Mouse (Mus musculus): ENCODE results near the gene Smarca4. TPM values are rescaled to one million over a fixed set of nuclear protein-coding genes. Genes with fewer than 3 reads are reported as not detected.

Gene Smarca4
- polyA plus RNA-seq, 1 experiment from 2014 or later, result 191 TPM

GRCm38 (mm10) chr9:21653253-21653652, 37.3 kb downstream of the Smarca4 start:
- 93% methylated on average over 2 of the region's 2 CpGs for WGBS
- DNase-seq (ENCODE audit: low spot score) (no peak), ATAC-seq (replicated peaks; ENCODE audit: low FRiP score) (no peak)
- H3K4me2 ChIP-seq (ENCODE audit: low read depth, low read length, severe bottlenecking), result no peak overlapping the region
- H3K4me1 ChIP-seq (replicated peaks; ENCODE audit: control insufficient read depth, insufficient read depth, low read length), result no peaks in the 10 kb centered on the region
- no peak overlapping the region for H3K9ac ChIP-seq (ENCODE audit: low read length)
- H3K27me3 ChIP-seq (ENCODE audit: control insufficient read depth, insufficient read depth, low read length), result no peaks in the 10 kb centered on the region
- H3K4me3 ChIP-seq (ENCODE audit: low read depth, low read length), result no peak overlapping the region
- H3K36me3 ChIP-seq (ENCODE audit: control insufficient read depth, insufficient read depth, low read length), result peaks cover 9% of the 10 kb centered on the region; the same call in 1 of the 2 replicates
- H3K27ac ChIP-seq (ENCODE audit: low read depth, low read length), result no peak overlapping the region
- H3K9me3 ChIP-seq (ENCODE audit: control insufficient read depth, low read length), result no peaks in the 10 kb centered on the region

GRCm38 (mm10) chr9:21662034-21662433, 46.1 kb downstream of the Smarca4 start:
- 95% methylated on average over 5 of the region's 5 CpGs for WGBS
- Histone ChIP-seq H3K4me2 (ENCODE audit: low read depth, low read length, severe bottlenecking) (no peak overlapping the region), H3K9me3 (ENCODE audit: control insufficient read depth, low read length) (no peaks in the 10 kb centered on the region), H3K27ac (ENCODE audit: low read depth, low read length) (no peak overlapping the region), H3K36me3 (ENCODE audit: control insufficient read depth, insufficient read depth, low read length) (peaks cover 39% of the 10 kb centered on the region), H3K27me3 (ENCODE audit: control insufficient read depth, insufficient read depth, low read length) (no peaks in the 10 kb centered on the region), H3K4me3 (ENCODE audit: low read depth, low read length) (no peak overlapping the region), H3K9ac (ENCODE audit: low read length) (no peak overlapping the region), H3K4me1 (replicated peaks; ENCODE audit: control insufficient read depth, insufficient read depth, low read length) (no peaks in the 10 kb centered on the region)
- ATAC-seq (replicated peaks; ENCODE audit: low FRiP score) (no peak), DNase-seq (ENCODE audit: low spot score) (no peak)

- no peaks in the 10 kb centered on the region for H3K4me1 ChIP-seq (replicated peaks; ENCODE audit: control insufficient read depth, insufficient read depth, low read length)
- no peak overlapping the region for H3K4me3 ChIP-seq (ENCODE audit: low read depth, low read length)
- no peak overlapping the region for H3K4me2 ChIP-seq (ENCODE audit: low read depth, low read length, severe bottlenecking)
- WGBS, result 98% methylated on average over 7 of the region's 7 CpGs
- peaks cover 48% of the 10 kb centered on the region for H3K36me3 ChIP-seq (ENCODE audit: control insufficient read depth, insufficient read depth, low read length)
- H3K27ac ChIP-seq (ENCODE audit: low read depth, low read length), result no peak overlapping the region
- H3K9ac ChIP-seq (ENCODE audit: low read length), result no peak overlapping the region
- ATAC-seq (replicated peaks; ENCODE audit: low FRiP score), result no peak
- no peaks in the 10 kb centered on the region for H3K27me3 ChIP-seq (ENCODE audit: control insufficient read depth, insufficient read depth, low read length)
- no peaks in the 10 kb centered on the region for H3K9me3 ChIP-seq (ENCODE audit: control insufficient read depth, low read length)
- DNase-seq (ENCODE audit: low spot score), result no peak
Measured at GRCm38 (mm10) chr9:21668946-21669345, 53.0 kb downstream of the Smarca4 start.

GRCm38 (mm10) chr9:21670354-21670753, 54.4 kb downstream of the Smarca4 start:
- Histone ChIP-seq H3K4me3 (ENCODE audit: low read depth, low read length) (no peak overlapping the region), H3K36me3 (ENCODE audit: control insufficient read depth, insufficient read depth, low read length) (peaks cover 46% of the 10 kb centered on the region), H3K27ac (ENCODE audit: low read depth, low read length) (no peak overlapping the region), H3K4me2 (ENCODE audit: low read depth, low read length, severe bottlenecking) (no peak overlapping the region), H3K4me1 (replicated peaks; ENCODE audit: control insufficient read depth, insufficient read depth, low read length) (no peaks in the 10 kb centered on the region), H3K9me3 (ENCODE audit: control insufficient read depth, low read length) (no peaks in the 10 kb centered on the region), H3K9ac (ENCODE audit: low read length) (no peak overlapping the region), H3K27me3 (ENCODE audit: control insufficient read depth, insufficient read depth, low read length) (no peaks in the 10 kb centered on the region)
- ATAC-seq (replicated peaks; ENCODE audit: low FRiP score) (no peak), DNase-seq (ENCODE audit: low spot score) (no peak)
- WGBS, result 90% methylated on average over 6 of the region's 6 CpGs

- no peaks in the 10 kb centered on the region for H3K4me1 ChIP-seq (replicated peaks; ENCODE audit: control insufficient read depth, insufficient read depth, low read length)
- WGBS, result 92% methylated on average over 5 of the region's 5 CpGs
- no peak overlapping the region for H3K4me2 ChIP-seq (ENCODE audit: low read depth, low read length, severe bottlenecking)
Measured at GRCm38 (mm10) chr9:21671753-21672152, 55.8 kb downstream of the Smarca4 start.

GRCm38 (mm10) chr9:21677706-21678105, 61.7 kb downstream of the Smarca4 start:
- H3K36me3 ChIP-seq (ENCODE audit: control insufficient read depth, insufficient read depth, low read length), result peaks cover 39% of the 10 kb centered on the region
- 96% methylated on average over 17 of the region's 17 CpGs for WGBS
- no peak overlapping the region for H3K4me3 ChIP-seq (ENCODE audit: low read depth, low read length)
- no peaks in the 10 kb centered on the region for H3K9me3 ChIP-seq (ENCODE audit: control insufficient read depth, low read length)
- no peak for DNase-seq (ENCODE audit: low spot score)
- H3K4me2 ChIP-seq (ENCODE audit: low read depth, low read length, severe bottlenecking), result no peak overlapping the region
- no peak overlapping the region for H3K9ac ChIP-seq (ENCODE audit: low read length)
- H3K27me3 ChIP-seq (ENCODE audit: control insufficient read depth, insufficient read depth, low read length), result no peaks in the 10 kb centered on the region
- no peak overlapping the region for H3K27ac ChIP-seq (ENCODE audit: low read depth, low read length)
- no peaks in the 10 kb centered on the region for H3K4me1 ChIP-seq (replicated peaks; ENCODE audit: control insufficient read depth, insufficient read depth, low read length)
- no peak for ATAC-seq (replicated peaks; ENCODE audit: low FRiP score)

More at GRCm38 (mm10) chr9:21671753-21672152, 55.8 kb downstream of the Smarca4 start:
- H3K9me3 ChIP-seq (ENCODE audit: control insufficient read depth, low read length), result no peaks in the 10 kb centered on the region
- H3K27me3 ChIP-seq (ENCODE audit: control insufficient read depth, insufficient read depth, low read length), result no peaks in the 10 kb centered on the region
- no peak for DNase-seq (ENCODE audit: low spot score)
- H3K9ac ChIP-seq (ENCODE audit: low read length), result no peak overlapping the region
- ATAC-seq (replicated peaks; ENCODE audit: low FRiP score), result no peak
- H3K36me3 ChIP-seq (ENCODE audit: control insufficient read depth, insufficient read depth, low read length), result peaks cover 47% of the 10 kb centered on the region
- no peak overlapping the region for H3K4me3 ChIP-seq (ENCODE audit: low read depth, low read length)
- no peak overlapping the region for H3K27ac ChIP-seq (ENCODE audit: low read depth, low read length)

GRCm38 (mm10) chr9:21680448-21680847, 64.5 kb downstream of the Smarca4 start:
- H3K4me3 ChIP-seq (ENCODE audit: low read depth, low read length), result no peak overlapping the region
- 95% methylated on average over 4 of the region's 4 CpGs for WGBS
- H3K9ac ChIP-seq (ENCODE audit: low read length), result no peak overlapping the region
- no peak overlapping the region for H3K27ac ChIP-seq (ENCODE audit: low read depth, low read length)
- H3K4me1 ChIP-seq (replicated peaks; ENCODE audit: control insufficient read depth, insufficient read depth, low read length), result no peaks in the 10 kb centered on the region
- no peaks in the 10 kb centered on the region for H3K27me3 ChIP-seq (ENCODE audit: control insufficient read depth, insufficient read depth, low read length)
- ATAC-seq (replicated peaks; ENCODE audit: low FRiP score) (no peak), DNase-seq (ENCODE audit: low spot score) (no peak)
- no peaks in the 10 kb centered on the region for H3K9me3 ChIP-seq (ENCODE audit: control insufficient read depth, low read length)
- no peak overlapping the region for H3K4me2 ChIP-seq (ENCODE audit: low read depth, low read length, severe bottlenecking)
- peaks cover 36% of the 10 kb centered on the region for H3K36me3 ChIP-seq (ENCODE audit: control insufficient read depth, insufficient read depth, low read length)

GRCm38 (mm10) chr9:21682827-21683226, 66.9 kb downstream of the Smarca4 start:
- H3K27ac ChIP-seq (ENCODE audit: low read depth, low read length), result no peak overlapping the region
- H3K9ac ChIP-seq (ENCODE audit: low read length), result no peak overlapping the region
- H3K4me3 ChIP-seq (ENCODE audit: low read depth, low read length), result no peak overlapping the region
- H3K27me3 ChIP-seq (ENCODE audit: control insufficient read depth, insufficient read depth, low read length), result no peaks in the 10 kb centered on the region
- peaks cover 37% of the 10 kb centered on the region for H3K36me3 ChIP-seq (ENCODE audit: control insufficient read depth, insufficient read depth, low read length)
- H3K9me3 ChIP-seq (ENCODE audit: control insufficient read depth, low read length), result no peaks in the 10 kb centered on the region
- no peaks in the 10 kb centered on the region for H3K4me1 ChIP-seq (replicated peaks; ENCODE audit: control insufficient read depth, insufficient read depth, low read length)
- DNase-seq (ENCODE audit: low spot score) (no peak), ATAC-seq (replicated peaks; ENCODE audit: low FRiP score) (no peak)
- 89% methylated on average over 4 of the region's 4 CpGs for WGBS
- H3K4me2 ChIP-seq (ENCODE audit: low read depth, low read length, severe bottlenecking), result no peak overlapping the region

GRCm38 (mm10) chr9:21683897-21684296, 67.9 kb downstream of the Smarca4 start:
- Histone ChIP-seq H3K4me2 (ENCODE audit: low read depth, low read length, severe bottlenecking) (no peak overlapping the region), H3K4me3 (ENCODE audit: low read depth, low read length) (no peak overlapping the region), H3K4me1 (replicated peaks; ENCODE audit: control insufficient read depth, insufficient read depth, low read length) (no peaks in the 10 kb centered on the region), H3K36me3 (ENCODE audit: control insufficient read depth, insufficient read depth, low read length) (peaks cover 34% of the 10 kb centered on the region), H3K9ac (ENCODE audit: low read length) (no peak overlapping the region), H3K27me3 (ENCODE audit: control insufficient read depth, insufficient read depth, low read length) (no peaks in the 10 kb centered on the region), H3K27ac (ENCODE audit: low read depth, low read length) (no peak overlapping the region), H3K9me3 (ENCODE audit: control insufficient read depth, low read length) (no peaks in the 10 kb centered on the region)
- DNase-seq (ENCODE audit: low spot score) (no peak), ATAC-seq (replicated peaks; ENCODE audit: low FRiP score) (no peak)
- WGBS, result 91% methylated on average over 3 of the region's 3 CpGs

Data from forebrain, embryonic 11.5 days (tissue).